Mouse (Mus musculus): Measurements from ENCODE around the gene Pkhd1. TPM values are rescaled to one million over a fixed set of nuclear protein-coding genes. Genes with fewer than 3 reads are reported as not detected.

Pkhd1 gene
- polyA plus RNA-seq, 1 experiment from 2014 or later: 0.20 TPM

GRCm38 (mm10) chr1:20605489-20605888 lies 12.4 kb downstream of the Pkhd1 start:
- H3K27me3 ChIP-seq: no peaks in the 10 kb centered on the region
- H3K9me3 ChIP-seq: no peaks in the 10 kb centered on the region
- 63% methylated on average over 2 of the region's 2 CpGs for WGBS
- no peak overlapping the region for H3K4me2 ChIP-seq
- no peak overlapping the region for H3K27ac ChIP-seq
- no peaks in the 10 kb centered on the region for H3K4me1 ChIP-seq
- no peak overlapping the region for H3K4me3 ChIP-seq
- H3K36me3 ChIP-seq: no peaks in the 10 kb centered on the region
- ATAC-seq (ENCODE audit: insufficient number of reproducible peaks, low FRiP score, low TSS enrichment, low read depth): no peak
- no peak overlapping the region for H3K9ac ChIP-seq

GRCm38 (mm10) chr1:20590488-20590887 lies 27.4 kb downstream of the Pkhd1 start:
- Histone ChIP-seq H3K4me2 (no peak overlapping the region), H3K27ac (no peak overlapping the region), H3K4me1 (no peaks in the 10 kb centered on the region), H3K36me3 (no peaks in the 10 kb centered on the region), H3K9ac (no peak overlapping the region), H3K9me3 (no peaks in the 10 kb centered on the region), H3K27me3 (no peaks in the 10 kb centered on the region), H3K4me3 (no peak overlapping the region)
- 73% methylated on average over 5 of the region's 5 CpGs for WGBS
- ATAC-seq (ENCODE audit: insufficient number of reproducible peaks, low FRiP score, low TSS enrichment, low read depth): no peak

- no peaks in the 10 kb centered on the region for H3K9me3 ChIP-seq
- no peaks in the 10 kb centered on the region for H3K4me1 ChIP-seq
- H3K36me3 ChIP-seq: no peaks in the 10 kb centered on the region
- no peak overlapping the region for H3K4me2 ChIP-seq
- no peak for ATAC-seq (ENCODE audit: insufficient number of reproducible peaks, low FRiP score, low TSS enrichment, low read depth)
- WGBS: 60% methylated on average over 5 of the region's 5 CpGs
- no peaks in the 10 kb centered on the region for H3K27me3 ChIP-seq
- H3K4me3 ChIP-seq: no peak overlapping the region
- H3K9ac ChIP-seq: no peak overlapping the region
- H3K27ac ChIP-seq: no peak overlapping the region
Observed at GRCm38 (mm10) chr1:20571469-20571868, 46.4 kb downstream of the Pkhd1 start.

- no peaks in the 10 kb centered on the region for H3K9me3 ChIP-seq
- no peaks in the 10 kb centered on the region for H3K4me1 ChIP-seq
- WGBS: 80% methylated on average over 3 of the region's 3 CpGs
- no peaks in the 10 kb centered on the region for H3K36me3 ChIP-seq
- H3K4me3 ChIP-seq: no peak overlapping the region
- ATAC-seq (ENCODE audit: insufficient number of reproducible peaks, low FRiP score, low TSS enrichment, low read depth): no peak
- H3K4me2 ChIP-seq: no peak overlapping the region
- no peak overlapping the region for H3K9ac ChIP-seq
- H3K27ac ChIP-seq: no peak overlapping the region
- no peaks in the 10 kb centered on the region for H3K27me3 ChIP-seq
Observed at GRCm38 (mm10) chr1:20569430-20569829, 48.4 kb downstream of the Pkhd1 start.

GRCm38 (mm10) chr1:20558443-20558842 lies 59.4 kb downstream of the Pkhd1 start:
- H3K9ac ChIP-seq: no peak overlapping the region
- WGBS: 87% methylated on average over 6 of the region's 6 CpGs

DNA sequence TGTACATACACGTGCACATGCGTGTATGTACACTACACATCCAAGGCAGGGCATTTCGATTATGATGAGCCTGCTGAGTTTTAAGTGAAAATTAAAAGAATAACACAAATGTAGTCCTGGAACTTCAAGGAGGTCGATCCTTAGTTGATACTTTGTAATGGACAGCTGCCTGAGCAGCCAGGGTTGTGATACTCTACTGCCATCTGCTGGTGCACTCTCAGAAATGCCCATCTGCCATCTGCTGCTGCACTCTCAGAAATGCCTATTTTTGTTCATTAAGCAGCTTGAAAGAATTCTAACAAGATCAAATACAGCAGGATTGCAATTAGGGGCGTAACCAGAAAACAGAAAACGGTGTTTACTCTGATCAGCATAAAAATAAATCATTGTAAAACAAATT lies 63.5 kb downstream of the Pkhd1 start:
- Histone ChIP-seq H3K4me2 (no peak overlapping the region), H3K4me1 (0 out of 2 replicates have a peak, but pooled peaks cover 6% of the 10 kb centered on the region), H3K9ac (no peak overlapping the region), H3K27me3 (no peaks in the 10 kb centered on the region), H3K9me3 (no peaks in the 10 kb centered on the region), H3K4me3 (no peak overlapping the region), H3K27ac (no peak overlapping the region), H3K36me3 (no peaks in the 10 kb centered on the region)
- WGBS: 23% methylated on average over 6 of the region's 6 CpGs
- ATAC-seq (ENCODE audit: insufficient number of reproducible peaks, low FRiP score, low TSS enrichment, low read depth): no peak

More at GRCm38 (mm10) chr1:20558443-20558842, 59.4 kb downstream of the Pkhd1 start:
- Histone ChIP-seq H3K4me1 (no peaks in the 10 kb centered on the region), H3K9me3 (no peaks in the 10 kb centered on the region), H3K36me3 (no peaks in the 10 kb centered on the region), H3K27me3 (no peaks in the 10 kb centered on the region), H3K4me2 (no peak overlapping the region), H3K27ac (no peak overlapping the region), H3K4me3 (no peak overlapping the region)
- ATAC-seq (ENCODE audit: insufficient number of reproducible peaks, low FRiP score, low TSS enrichment, low read depth): no peak

GRCm38 (mm10) chr1:20551334-20551733 lies 66.5 kb downstream of the Pkhd1 start:
- no peak overlapping the region for H3K27ac ChIP-seq
- WGBS: 31% methylated on average over 4 of the region's 4 CpGs
- H3K4me3 ChIP-seq: no peak overlapping the region
- no peaks in the 10 kb centered on the region for H3K9me3 ChIP-seq
- H3K36me3 ChIP-seq: no peaks in the 10 kb centered on the region
- 0 out of 2 replicates have a peak, but pooled peaks cover 6% of the 10 kb centered on the region for H3K4me1 ChIP-seq
- no peaks in the 10 kb centered on the region for H3K27me3 ChIP-seq
- ATAC-seq (ENCODE audit: insufficient number of reproducible peaks, low FRiP score, low TSS enrichment, low read depth): peak; percentile 66
- no peak overlapping the region for H3K9ac ChIP-seq
- H3K4me2 ChIP-seq: no peak overlapping the region

DNA sequence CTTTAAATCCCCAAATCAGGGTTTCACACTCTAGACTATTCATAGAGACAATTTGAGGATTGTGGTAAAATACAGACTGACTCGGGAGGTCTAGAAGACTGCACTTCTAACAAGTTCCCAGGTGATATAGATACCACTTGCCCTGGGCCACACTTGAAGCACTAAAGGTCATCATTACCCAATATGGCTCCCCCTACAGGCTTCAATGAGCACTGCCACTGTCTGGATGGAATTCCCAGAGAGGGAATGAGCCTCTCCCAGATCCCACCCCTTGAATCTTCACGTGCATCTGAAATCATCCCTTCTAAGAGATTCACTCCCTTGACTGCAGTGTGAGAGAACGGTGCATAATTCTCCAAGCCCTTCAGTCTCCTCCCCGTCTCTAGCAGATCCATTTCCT lies 73.3 kb downstream of the Pkhd1 start:
- no peak for ATAC-seq (ENCODE audit: insufficient number of reproducible peaks, low FRiP score, low TSS enrichment, low read depth)
- Histone ChIP-seq H3K9me3 (no peaks in the 10 kb centered on the region), H3K27ac (no peak overlapping the region), H3K36me3 (no peaks in the 10 kb centered on the region), H3K27me3 (no peaks in the 10 kb centered on the region), H3K4me3 (no peak overlapping the region), H3K9ac (no peak overlapping the region), H3K4me1 (no peaks in the 10 kb centered on the region), H3K4me2 (no peak overlapping the region)
- WGBS: 71% methylated on average over 4 of the region's 4 CpGs

DNA sequence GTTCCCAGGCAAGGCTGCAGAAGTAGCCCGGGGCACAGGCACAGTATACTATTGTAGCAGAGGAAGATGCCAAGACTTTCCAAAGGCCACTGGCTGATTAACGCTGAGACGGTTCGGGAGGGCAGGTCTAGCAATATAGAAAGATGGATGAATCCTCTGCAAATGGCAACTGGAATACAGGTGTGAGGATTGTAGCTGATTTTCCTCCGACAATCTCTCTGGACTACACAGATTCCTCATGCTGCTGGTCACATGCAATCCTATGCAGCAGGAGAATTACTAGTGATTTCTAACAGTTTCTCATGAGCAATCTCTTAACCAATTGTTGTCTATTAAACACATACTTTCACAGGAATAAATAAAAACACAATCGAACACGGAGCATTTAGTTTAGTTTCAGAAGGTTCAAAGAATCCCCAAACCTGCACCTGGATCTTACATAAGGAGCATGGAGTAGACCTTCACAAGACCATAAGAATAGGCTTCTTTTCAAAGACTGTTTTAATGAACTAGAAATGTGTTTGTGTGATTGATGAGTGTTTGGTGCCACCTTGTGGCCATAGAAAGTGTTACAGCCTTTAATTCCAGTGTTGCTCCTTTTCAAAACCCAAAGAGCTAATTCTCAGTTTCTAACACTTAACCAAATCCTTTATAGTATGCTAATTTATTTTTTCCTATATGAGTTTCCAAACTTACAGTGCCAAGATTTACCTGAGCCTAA lies 104.3 kb downstream of the Pkhd1 start:
- no peak overlapping the region for H3K9ac ChIP-seq
- ATAC-seq (ENCODE audit: insufficient number of reproducible peaks, low FRiP score, low TSS enrichment, low read depth): no peak
- no peaks in the 10 kb centered on the region for H3K9me3 ChIP-seq
- H3K4me3 ChIP-seq: no peak overlapping the region
- no peak overlapping the region for H3K27ac ChIP-seq
- WGBS: 56% methylated on average over 7 of the region's 7 CpGs
- no peaks in the 10 kb centered on the region for H3K36me3 ChIP-seq
- no peaks in the 10 kb centered on the region for H3K27me3 ChIP-seq
- H3K4me1 ChIP-seq: no peaks in the 10 kb centered on the region
- no peak overlapping the region for H3K4me2 ChIP-seq

DNA sequence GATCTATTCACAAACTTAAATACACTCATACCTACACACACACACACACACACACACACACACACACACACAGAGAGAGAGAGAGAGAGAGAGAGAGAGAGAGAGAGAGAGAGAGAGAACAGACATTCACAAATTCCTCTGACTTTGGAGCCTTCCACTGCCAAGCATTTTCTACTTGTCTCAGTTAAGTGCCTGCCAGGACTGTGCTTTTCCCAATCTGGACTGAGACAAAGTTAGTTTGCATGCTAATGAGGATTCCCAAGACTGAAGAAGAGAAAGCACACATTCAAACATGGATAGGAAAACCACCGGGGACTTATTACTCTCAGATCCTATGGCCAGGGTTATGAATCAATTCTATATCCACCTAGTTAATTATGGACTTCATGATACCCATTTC lies 118.9 kb downstream of the Pkhd1 start:
- ATAC-seq (ENCODE audit: insufficient number of reproducible peaks, low FRiP score, low TSS enrichment, low read depth): no peak
- 96% methylated on average over 1 of the region's 1 CpGs for WGBS
- H3K27me3 ChIP-seq: no peaks in the 10 kb centered on the region
- no peak overlapping the region for H3K27ac ChIP-seq
- H3K36me3 ChIP-seq: no peaks in the 10 kb centered on the region
- no peak overlapping the region for H3K4me2 ChIP-seq
- H3K4me1 ChIP-seq: no peaks in the 10 kb centered on the region
- H3K9ac ChIP-seq: no peak overlapping the region
- no peak overlapping the region for H3K4me3 ChIP-seq
- H3K9me3 ChIP-seq: no peaks in the 10 kb centered on the region

DNA sequence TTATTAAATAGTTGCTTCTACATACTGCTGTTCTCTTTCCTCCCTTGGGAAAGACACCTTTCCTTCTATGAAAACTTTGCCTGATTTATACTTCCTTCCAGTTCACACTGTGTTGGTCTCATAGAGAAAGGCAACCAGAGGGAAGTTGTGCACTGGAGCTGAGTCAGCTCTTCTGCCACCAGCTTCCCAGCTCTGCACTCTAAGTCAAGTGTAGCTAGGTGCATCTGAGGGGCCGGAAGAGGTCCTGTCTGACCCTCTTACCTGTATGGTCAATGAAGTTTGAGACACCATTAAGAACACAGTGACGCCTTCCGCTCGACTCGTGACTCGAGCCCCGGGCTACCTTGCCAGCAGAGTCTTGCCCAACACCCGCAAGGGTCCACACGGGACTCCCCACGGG lies 131.8 kb downstream of the Pkhd1 start:
- Histone ChIP-seq H3K4me3 (no peak overlapping the region), H3K9me3 (no peaks in the 10 kb centered on the region), H3K4me2 (no peak overlapping the region), H3K27me3 (no peaks in the 10 kb centered on the region), H3K36me3 (no peaks in the 10 kb centered on the region), H3K27ac (no peak overlapping the region), H3K4me1 (no peaks in the 10 kb centered on the region), H3K9ac (no peak overlapping the region)
- 96% methylated on average over 10 of the region's 10 CpGs for WGBS
- no peak for ATAC-seq (ENCODE audit: insufficient number of reproducible peaks, low FRiP score, low TSS enrichment, low read depth)

- 83% methylated on average over 4 of the region's 4 CpGs for WGBS
- Histone ChIP-seq H3K27me3 (0 out of 2 replicates have a peak, but pooled peaks cover 4% of the 10 kb centered on the region), H3K9me3 (no peaks in the 10 kb centered on the region), H3K4me2 (no peak overlapping the region), H3K4me1 (peaks cover 7% of the 10 kb centered on the region; the same call in 1 of the 2 replicates), H3K9ac (no peak overlapping the region), H3K36me3 (no peaks in the 10 kb centered on the region), H3K27ac (no peak overlapping the region), H3K4me3 (no peak overlapping the region)
- no peak for ATAC-seq (ENCODE audit: insufficient number of reproducible peaks, low FRiP score, low TSS enrichment, low read depth)
Observed at GRCm38 (mm10) chr1:20481843-20482242, 136.0 kb downstream of the Pkhd1 start.
